Mouse (Mus musculus): ENCODE measurements at regions not wholly inside any gene's neighbourhood (a gene's known extent, or its start where the extent isn't known, plus 50 kb on each side); places are given as distances from the start of the nearest gene placed in this dataset.

DNA sequence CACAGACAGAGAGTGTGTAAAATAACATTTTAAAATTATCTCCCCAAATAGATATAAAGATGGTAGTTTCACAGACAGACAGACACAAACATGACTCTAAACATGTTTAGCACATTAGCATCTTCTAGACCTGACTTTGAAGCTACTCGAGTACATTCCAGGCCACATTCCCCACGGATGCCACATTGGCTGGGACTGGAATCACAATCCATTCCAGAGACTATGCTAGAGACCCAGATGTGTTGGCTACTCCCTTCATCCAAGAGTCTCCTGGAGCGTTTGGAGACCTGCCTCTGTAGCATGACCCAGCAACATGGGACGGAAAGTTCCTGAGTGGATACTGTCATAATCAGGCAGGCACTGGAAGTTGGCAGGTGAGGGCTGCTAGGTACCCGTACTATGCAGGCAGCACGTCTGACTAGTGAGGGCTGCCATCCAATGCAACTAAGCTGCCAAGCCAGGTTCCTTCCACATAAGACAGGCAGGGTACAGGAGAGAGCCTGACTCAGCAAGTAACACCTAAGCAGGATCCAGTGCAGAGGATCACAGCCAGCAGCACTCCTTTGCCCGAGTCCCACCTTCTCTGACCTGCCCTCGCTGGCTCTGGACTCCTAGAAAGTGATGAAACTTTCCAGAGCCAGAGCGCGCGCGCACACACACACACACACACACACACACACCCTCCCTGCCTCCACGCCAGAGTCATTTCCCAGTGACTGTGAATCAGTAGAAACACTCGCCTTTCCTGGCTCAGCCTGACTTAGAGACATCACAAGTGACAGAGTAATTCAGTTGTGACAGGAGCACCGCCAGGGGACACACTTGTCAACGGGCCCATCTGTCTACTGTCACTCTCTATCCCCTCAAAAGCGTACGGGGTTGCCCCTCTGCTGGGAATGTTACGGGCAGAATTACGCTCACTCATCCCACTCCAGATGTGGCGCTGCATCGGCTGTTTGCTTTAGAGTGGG is 239.6 kb downstream of the Sp3 start:
- 77% methylated on average over 22 of the region's 22 CpGs for WGBS
- no peak for TF ChIP-seq POLR2A (IDR thresholded peaks at IDR 0.05; ENCODE audit: low read depth, low read length)
- no peaks in the 10 kb centered on the region for H3K27me3 ChIP-seq (ENCODE audit: control insufficient read depth, insufficient read depth, low read length)
- H3K4me1 ChIP-seq (ENCODE audit: control insufficient read depth, insufficient read depth, insufficient read length) = no peaks in the 10 kb centered on the region
- no peaks in the 10 kb centered on the region for H3K36me3 ChIP-seq (ENCODE audit: control insufficient read depth, insufficient read depth, low read length)
- H3K27ac ChIP-seq (ENCODE audit: insufficient read depth, low read length) = no peak overlapping the region
- DNase-seq (ENCODE audit: low read depth in 1 of 2, low spot score in 2 of 2) = no peak
- no peak overlapping the region for H3K4me3 ChIP-seq (ENCODE audit: extremely low read depth, insufficient read depth, insufficient read length)

DNA sequence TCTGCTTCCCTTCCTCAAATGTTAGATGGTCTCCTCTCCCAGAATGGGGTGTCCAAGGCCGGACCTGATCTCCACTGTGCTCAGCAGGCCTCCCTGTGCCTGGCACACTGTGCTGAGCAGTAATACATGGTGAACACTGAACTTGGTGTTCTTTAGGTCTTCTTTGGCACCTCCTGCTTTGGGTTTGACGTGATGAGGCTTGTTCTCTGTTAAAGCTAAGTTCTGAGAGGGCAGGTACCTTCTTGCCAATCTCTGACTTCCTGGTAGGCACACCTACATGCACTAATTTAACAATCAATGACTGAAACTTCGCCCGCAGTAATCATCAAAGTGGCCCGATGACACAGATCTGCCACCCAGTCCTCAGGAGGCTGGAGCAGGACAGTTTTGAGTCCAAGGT is 238.5 kb downstream of the Sp3 start:
- WGBS = 88% methylated on average over 5 of the region's 5 CpGs
- DNase-seq (ENCODE audit: low read depth in 1 of 2, low spot score in 2 of 2) = no peak
- Histone ChIP-seq H3K27me3 (ENCODE audit: control insufficient read depth, insufficient read depth, low read length) (no peaks in the 10 kb centered on the region), H3K36me3 (ENCODE audit: control insufficient read depth, insufficient read depth, low read length) (no peaks in the 10 kb centered on the region), H3K27ac (ENCODE audit: insufficient read depth, low read length) (no peak overlapping the region), H3K4me1 (ENCODE audit: control insufficient read depth, insufficient read depth, insufficient read length) (no peaks in the 10 kb centered on the region), H3K4me3 (ENCODE audit: extremely low read depth, insufficient read depth, insufficient read length) (no peak overlapping the region)
- no peak for TF ChIP-seq CTCF (IDR thresholded peaks at IDR 0.05; ENCODE audit: extremely low read depth, insufficient read depth, insufficient read length, insufficient replicate concordance)
- TF ChIP-seq POLR2A (IDR thresholded peaks at IDR 0.05; ENCODE audit: low read depth, low read length) = no peak

DNA sequence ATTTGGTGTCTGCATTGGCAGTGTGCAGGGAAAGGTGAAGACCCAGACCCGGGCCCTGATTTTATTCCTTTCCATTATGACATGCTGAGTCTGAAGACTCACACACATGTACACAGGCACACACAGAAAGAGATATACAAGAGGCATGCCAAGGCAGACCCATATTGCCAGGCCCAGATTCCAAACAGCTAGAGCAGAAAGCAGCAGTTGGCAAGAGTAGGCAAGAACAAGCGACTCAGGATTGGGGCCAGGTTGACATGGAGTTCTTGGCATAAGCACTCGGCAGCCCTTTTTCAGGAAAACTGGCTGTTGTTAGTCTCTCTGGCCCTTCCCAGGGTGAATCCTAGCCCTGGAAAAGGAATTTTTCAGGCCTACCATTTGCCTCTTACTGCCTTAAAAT is 236.6 kb downstream of the Sp3 start:
- no peaks in the 10 kb centered on the region for H3K36me3 ChIP-seq (ENCODE audit: control insufficient read depth, insufficient read depth, low read length)
- no peak overlapping the region for H3K4me3 ChIP-seq (ENCODE audit: extremely low read depth, insufficient read depth, insufficient read length)
- H3K27me3 ChIP-seq (ENCODE audit: control insufficient read depth, insufficient read depth, low read length) = no peaks in the 10 kb centered on the region
- H3K4me1 ChIP-seq (ENCODE audit: control insufficient read depth, insufficient read depth, insufficient read length) = no peaks in the 10 kb centered on the region
- 91% methylated on average over 3 of the region's 3 CpGs for WGBS
- TF ChIP-seq POLR2A (IDR thresholded peaks at IDR 0.05; ENCODE audit: low read depth, low read length) (no peak), CTCF (IDR thresholded peaks at IDR 0.05; ENCODE audit: extremely low read depth, insufficient read depth, insufficient read length, insufficient replicate concordance) (no peak)
- no peak for DNase-seq (ENCODE audit: low read depth in 1 of 2, low spot score in 2 of 2)
- no peak overlapping the region for H3K27ac ChIP-seq (ENCODE audit: insufficient read depth, low read length)

DNA sequence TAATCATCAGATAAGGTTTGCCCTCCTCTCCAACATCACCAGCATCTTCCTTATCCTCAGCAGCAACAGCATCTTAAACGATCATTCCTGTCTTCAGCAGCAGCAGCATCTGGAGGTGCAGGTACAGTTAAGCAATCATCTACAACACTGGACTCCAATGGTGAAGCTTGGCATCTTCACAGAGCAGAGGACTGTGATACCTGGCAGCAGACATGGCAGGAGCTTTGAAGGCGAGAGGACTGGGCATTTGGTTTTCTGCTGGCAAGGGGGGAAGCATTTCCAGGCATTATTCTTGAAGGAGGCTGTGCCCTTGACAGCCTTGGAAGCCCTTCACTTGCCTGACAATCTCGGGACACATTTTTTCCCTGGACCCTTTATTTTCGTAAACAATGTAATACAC is 235.3 kb downstream of the Sp3 start:
- WGBS = 70% methylated on average over 4 of the region's 4 CpGs
- no peaks in the 10 kb centered on the region for H3K36me3 ChIP-seq (ENCODE audit: control insufficient read depth, insufficient read depth, low read length)
- no peak for DNase-seq (ENCODE audit: low read depth in 1 of 2, low spot score in 2 of 2)
- H3K4me1 ChIP-seq (ENCODE audit: control insufficient read depth, insufficient read depth, insufficient read length) = no peaks in the 10 kb centered on the region
- no peak for TF ChIP-seq CTCF (IDR thresholded peaks at IDR 0.05; ENCODE audit: extremely low read depth, insufficient read depth, insufficient read length, insufficient replicate concordance)
- no peak for TF ChIP-seq POLR2A (IDR thresholded peaks at IDR 0.05; ENCODE audit: low read depth, low read length)
- H3K4me3 ChIP-seq (ENCODE audit: extremely low read depth, insufficient read depth, insufficient read length) = no peak overlapping the region
- H3K27me3 ChIP-seq (ENCODE audit: control insufficient read depth, insufficient read depth, low read length) = no peaks in the 10 kb centered on the region
- no peak overlapping the region for H3K27ac ChIP-seq (ENCODE audit: insufficient read depth, low read length)

DNA sequence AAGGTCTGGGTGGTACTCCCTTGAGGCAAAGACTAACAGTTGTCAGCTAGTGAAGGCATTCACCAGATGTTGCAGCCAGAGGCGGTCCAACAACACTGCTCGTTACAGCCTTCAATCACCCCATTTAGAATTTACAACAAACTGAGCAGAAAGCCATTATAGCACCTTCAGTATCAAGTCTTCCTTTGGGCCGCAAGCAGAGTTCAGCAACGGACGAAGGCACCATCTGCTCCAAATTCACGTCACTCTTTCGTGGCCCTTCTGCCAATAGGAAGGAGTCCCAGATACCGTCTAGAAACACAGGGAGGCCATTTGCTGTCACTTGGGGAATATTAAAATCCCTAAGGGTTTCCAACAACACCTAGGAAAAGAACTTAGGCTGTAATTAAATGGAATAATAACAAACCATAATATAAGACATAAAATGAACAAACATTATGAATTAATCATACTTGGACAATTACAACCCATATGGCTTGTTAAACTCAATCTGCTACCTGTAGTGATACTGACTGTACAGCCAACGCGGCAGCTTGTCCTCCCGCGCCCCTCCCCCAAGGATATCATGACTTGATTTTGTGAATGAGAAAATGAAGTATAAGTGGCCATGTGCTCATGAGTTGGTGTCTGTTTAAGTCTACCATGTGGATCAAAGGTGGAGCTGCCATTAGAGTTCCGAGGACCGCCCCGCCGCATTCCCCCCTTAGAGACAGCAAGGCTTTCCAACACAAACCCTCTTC is 233.6 kb downstream of the Sp3 start:
- no peak for DNase-seq (ENCODE audit: low read depth in 1 of 2, low spot score in 2 of 2)
- 91% methylated on average over 16 of the region's 16 CpGs for WGBS
- no peak overlapping the region for H3K27ac ChIP-seq (ENCODE audit: insufficient read depth, low read length)
- H3K4me3 ChIP-seq (ENCODE audit: extremely low read depth, insufficient read depth, insufficient read length) = no peak overlapping the region
- TF ChIP-seq POLR2A (IDR thresholded peaks at IDR 0.05; ENCODE audit: low read depth, low read length) = no peak
- TF ChIP-seq CTCF (IDR thresholded peaks at IDR 0.05; ENCODE audit: extremely low read depth, insufficient read depth, insufficient read length, insufficient replicate concordance) = no peak
- no peaks in the 10 kb centered on the region for H3K36me3 ChIP-seq (ENCODE audit: control insufficient read depth, insufficient read depth, low read length)
- H3K27me3 ChIP-seq (ENCODE audit: control insufficient read depth, insufficient read depth, low read length) = no peaks in the 10 kb centered on the region
- H3K4me1 ChIP-seq (ENCODE audit: control insufficient read depth, insufficient read depth, insufficient read length) = no peaks in the 10 kb centered on the region

DNA sequence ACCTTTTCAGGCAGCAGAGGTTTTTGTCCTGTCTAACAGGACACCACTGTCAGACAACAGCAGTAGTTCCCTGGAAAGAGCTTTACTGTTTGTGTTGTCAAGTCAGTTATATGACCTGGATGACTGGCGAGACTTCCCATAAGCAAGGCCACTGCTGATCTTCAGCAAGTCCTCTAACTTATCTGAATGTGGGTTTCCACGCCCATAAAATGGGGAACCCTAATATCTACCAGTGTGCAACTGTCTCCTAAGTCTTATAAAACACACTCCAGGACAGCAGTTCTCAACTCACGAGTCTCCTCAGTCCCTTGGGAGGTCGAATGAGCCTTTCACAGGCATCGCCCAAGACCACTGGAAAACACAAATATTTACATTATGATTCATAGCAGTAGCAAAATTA is 232.9 kb downstream of the Sp3 start:
- no peak for TF ChIP-seq POLR2A (IDR thresholded peaks at IDR 0.05; ENCODE audit: low read depth, low read length)
- TF ChIP-seq CTCF (IDR thresholded peaks at IDR 0.05; ENCODE audit: extremely low read depth, insufficient read depth, insufficient read length, insufficient replicate concordance) = no peak
- Histone ChIP-seq H3K27ac (ENCODE audit: insufficient read depth, low read length) (no peak overlapping the region), H3K36me3 (ENCODE audit: control insufficient read depth, insufficient read depth, low read length) (no peaks in the 10 kb centered on the region), H3K27me3 (ENCODE audit: control insufficient read depth, insufficient read depth, low read length) (no peaks in the 10 kb centered on the region), H3K4me3 (ENCODE audit: extremely low read depth, insufficient read depth, insufficient read length) (no peak overlapping the region), H3K4me1 (ENCODE audit: control insufficient read depth, insufficient read depth, insufficient read length) (no peaks in the 10 kb centered on the region)
- DNase-seq (ENCODE audit: low read depth in 1 of 2, low spot score in 2 of 2) = no peak
- WGBS = 85% methylated on average over 5 of the region's 5 CpGs

DNA sequence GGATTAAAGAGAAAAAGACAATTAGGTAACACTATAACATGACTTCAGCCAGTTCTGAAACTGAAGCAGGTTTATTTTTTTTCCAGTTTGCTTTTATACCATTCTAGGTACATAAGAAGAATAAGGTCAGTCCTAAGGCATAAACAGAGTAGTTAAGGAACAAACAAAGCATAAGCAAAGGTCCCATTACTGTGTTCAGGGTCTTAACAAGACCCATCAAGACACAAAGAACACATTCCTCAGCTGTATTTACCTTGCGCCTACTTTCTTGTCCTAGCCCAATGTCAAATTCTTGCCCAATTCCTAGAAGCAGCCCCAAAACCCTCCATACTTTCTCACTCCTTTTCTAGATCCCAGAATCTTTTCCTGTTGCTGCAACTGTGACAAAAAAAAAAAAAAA is 230.8 kb downstream of the Sp3 start:
- Histone ChIP-seq H3K27ac (ENCODE audit: insufficient read depth, low read length) (no peak overlapping the region), H3K4me3 (ENCODE audit: extremely low read depth, insufficient read depth, insufficient read length) (no peak overlapping the region), H3K27me3 (ENCODE audit: control insufficient read depth, insufficient read depth, low read length) (no peaks in the 10 kb centered on the region), H3K36me3 (ENCODE audit: control insufficient read depth, insufficient read depth, low read length) (no peaks in the 10 kb centered on the region), H3K4me1 (ENCODE audit: control insufficient read depth, insufficient read depth, insufficient read length) (no peaks in the 10 kb centered on the region)
- TF ChIP-seq CTCF (IDR thresholded peaks at IDR 0.05; ENCODE audit: extremely low read depth, insufficient read depth, insufficient read length, insufficient replicate concordance) (no peak), POLR2A (IDR thresholded peaks at IDR 0.05; ENCODE audit: low read depth, low read length) (no peak)
- WGBS = 95% methylated on average over 1 of the region's 1 CpGs
- DNase-seq (ENCODE audit: low read depth in 1 of 2, low spot score in 2 of 2) = no peak
